Mouse (Mus musculus) retina, postnatal 7 days (tissue): ENCODE measurements around the gene Mtss1l.

Experiments
- DNase-seq: peaks from one replicate; pipeline ENCODE4 v3.0.0-alpha.2; 2012; ENCODE audit warnings: low read depth, low spot score

Mtss1l gene

DNA sequence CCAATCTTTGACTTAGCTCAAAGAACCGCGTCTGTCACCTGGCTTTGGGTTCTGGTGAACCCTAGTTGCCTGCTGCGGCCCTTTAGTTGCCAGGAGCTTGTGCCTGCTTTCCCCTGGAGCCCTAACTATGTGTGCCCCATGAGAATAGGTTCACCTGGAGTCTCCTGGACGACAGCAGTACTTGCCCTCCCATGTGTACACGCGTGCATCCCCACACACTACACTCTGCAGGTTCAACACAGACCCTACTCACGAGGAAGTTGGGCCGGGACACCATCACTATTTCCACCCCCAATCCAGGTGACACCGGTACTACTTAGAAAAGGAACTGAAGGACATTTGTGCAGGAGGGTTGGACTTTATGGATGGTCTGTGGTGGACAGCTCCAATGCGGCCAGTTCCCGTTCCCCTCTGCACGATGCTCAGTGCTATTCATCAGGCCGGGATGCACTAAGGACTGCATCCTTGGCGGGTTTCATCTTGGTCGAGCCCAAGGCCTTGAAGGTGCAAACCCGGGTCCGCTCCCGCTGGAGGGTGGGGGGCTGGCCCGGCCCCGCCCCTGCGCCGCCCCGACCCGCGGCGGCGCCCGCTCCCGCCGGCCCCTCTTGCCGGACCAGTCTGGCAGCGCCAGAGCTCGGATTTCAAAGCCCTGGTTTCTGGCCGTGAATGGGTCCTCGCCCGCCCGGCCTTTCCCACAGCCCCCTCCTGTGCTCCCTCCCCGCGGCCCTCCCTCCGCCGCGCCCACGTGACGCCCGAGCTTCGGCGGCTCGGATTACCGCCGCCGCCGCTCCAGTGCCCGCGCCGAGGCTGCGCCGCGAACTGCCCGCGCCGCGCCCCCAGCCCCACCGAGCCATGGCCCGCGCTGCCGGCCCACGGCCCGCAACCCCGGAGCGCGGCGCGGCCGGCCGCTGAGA lies at the start of gene Mtss1l:
Gene Mtss1l (plus strand): TSS at position 792 of the 914 bp plus-strand sequence.
- peak; percentile 76 for DNase-seq

DNA sequence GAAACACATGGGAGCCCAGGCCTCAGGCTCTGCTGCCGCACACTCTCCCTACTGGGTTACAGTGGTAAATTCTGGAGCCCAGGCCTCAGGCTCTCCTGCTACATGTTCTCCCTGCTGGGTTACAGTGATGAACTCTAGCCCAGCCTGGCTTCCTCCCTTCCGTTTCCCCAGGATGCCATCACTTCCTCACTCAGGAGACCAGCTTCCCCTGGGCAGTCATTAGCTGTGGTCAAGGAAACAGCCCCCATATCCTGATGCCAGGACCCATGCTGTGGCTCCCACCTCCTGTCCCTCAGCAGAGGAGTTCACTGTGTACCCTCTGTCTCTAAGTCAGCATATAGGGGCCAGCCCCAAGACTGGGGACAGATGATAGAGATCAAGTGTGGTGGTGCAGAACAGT lies 49.1 kb upstream of the Mtss1l start:
- DNase-seq: no peak

DNA sequence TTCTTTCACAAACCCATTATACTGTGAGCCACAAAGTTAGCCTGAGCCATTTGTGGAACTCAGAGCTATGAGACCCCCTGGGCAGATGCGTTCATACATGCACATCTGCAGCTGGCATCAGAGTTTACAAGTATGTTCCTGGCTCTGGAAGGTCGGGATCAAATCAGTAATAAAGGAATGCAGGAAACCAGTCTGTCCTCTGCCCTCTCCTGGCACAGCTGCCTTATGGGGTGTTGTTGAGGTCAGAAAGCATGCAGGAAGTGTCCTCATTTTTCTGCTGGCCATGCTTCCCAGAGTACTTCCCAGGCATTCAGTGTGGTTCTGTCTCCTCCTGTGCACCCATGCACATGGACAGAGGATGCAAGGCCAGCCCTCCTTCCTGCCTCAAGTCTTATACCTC lies 48.1 kb upstream of the Mtss1l start:
- no peak for DNase-seq

DNA sequence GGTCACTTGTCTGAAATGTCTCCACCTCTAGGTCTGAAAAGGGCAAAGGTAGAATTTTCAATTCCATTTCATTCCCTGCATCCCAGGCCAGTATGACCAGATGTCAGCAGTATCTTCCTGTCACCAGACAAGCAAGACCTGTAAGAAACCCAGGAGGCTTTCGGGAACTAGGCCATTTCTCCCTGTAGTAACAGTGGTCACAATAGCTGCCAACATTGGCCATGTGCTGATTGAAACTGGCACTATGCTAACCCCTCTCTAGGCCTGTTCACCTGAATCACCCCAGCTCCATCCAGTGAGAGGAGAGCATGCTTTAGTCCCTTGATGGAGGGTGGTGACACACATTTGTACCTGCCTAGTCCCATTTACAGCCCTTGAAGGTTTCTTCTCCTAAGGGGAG lies 46.7 kb upstream of the Mtss1l start:
- no peak for DNase-seq

DNA sequence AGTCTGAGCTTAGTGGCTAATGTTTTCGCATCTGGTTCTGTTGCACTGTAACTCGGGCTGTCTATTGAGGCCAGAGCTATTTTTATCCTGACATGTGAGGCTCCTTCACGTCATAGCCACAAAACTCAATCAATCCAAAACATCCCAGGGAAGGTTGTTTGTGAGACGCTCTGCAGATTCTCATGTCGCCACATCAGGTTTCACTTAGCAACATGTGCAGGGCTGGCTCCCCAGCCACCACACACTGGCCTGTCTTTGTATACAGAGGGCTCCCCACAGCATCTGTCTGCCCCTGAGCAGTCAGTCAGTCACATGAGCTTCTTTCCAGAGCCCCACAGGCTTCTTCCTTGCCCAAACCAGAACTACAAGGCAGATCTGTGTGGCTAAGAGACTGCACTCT lies 44.6 kb upstream of the Mtss1l start:
- no peak for DNase-seq

DNA sequence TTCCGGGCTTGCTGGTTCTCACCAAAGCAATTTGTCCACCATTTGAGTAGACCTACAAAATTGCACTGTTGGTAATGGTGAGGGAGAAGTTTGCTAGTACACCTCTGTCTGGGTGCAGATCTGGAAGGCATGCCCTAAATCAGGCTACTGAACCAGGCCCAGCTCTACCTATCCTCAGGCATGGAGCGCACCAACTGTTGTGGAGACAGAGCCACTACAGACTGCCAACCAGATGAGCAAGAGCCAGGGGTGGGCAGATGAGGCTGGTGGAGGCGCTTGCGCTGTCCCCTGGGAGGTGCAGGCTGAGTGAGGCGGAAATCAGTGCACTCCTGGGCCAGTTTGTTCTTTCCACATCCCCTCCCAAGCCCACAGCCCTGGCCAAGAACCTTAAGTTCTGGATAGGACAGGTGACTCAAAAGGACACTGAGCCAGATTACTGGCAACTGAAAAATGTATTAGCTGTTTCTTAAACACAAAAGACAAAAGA lies 44.1 kb upstream of the Mtss1l start:
- no peak for DNase-seq

DNA sequence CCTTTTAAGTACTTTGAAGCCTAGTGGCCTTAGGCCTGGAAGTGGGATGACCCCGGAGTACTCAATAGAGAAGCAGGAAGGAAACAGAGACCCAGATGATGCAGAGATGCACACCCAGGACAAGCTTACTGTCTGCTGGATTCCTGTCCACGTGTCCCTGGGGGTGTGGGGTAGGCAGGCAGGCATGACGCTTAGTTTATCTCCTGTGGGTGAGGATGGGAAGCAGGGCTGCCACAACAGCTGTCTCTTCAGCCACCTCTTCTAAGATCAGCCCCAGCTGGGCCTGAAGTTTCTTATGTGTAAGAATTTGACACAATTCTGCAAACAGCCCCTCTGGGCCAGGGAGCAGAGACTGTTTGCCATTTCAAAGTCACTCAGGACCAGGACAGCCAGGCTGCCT lies 42.3 kb upstream of the Mtss1l start:
- DNase-seq: no peak

DNA sequence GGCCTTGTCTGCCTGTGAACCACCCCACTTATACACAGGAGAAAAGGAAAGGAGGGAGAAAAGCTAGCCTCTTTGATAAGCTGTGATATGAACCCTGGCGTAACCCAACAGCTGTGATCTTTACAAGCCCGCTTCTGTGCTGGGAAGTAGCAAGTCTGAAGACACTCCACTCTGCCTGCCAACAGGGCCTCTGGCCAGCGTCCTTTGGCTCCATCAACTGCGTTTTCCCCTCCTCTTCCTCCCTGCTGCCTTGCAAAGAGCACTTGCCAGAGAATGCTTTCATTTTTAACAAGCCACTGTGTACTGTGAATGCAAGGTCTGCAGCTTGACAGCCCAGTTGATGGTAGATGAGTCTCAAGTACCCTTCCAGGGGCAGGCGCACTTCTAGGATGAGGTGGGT lies 33.5 kb upstream of the Mtss1l start:
- no peak for DNase-seq

DNA sequence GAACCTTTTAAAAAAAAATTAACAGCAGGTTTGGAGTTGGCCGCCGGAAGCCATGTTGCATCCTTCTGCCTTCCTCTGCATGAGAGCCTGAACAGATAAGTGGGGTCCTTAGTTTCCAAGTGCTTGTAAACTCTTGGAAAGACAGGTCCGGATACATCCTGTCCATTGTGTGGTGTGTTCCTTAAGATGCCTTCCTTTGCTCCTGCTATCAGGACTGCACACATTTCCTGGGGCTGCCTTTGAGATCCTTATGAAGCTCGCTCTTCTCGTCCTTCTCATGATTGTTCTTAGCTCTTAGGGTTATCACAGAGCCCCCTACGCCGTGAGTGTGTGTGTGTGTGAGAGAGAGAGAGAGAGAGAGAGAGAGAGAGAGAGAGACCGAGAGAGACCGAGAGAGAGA lies 31.3 kb upstream of the Mtss1l start:
- DNase-seq: no peak

DNA sequence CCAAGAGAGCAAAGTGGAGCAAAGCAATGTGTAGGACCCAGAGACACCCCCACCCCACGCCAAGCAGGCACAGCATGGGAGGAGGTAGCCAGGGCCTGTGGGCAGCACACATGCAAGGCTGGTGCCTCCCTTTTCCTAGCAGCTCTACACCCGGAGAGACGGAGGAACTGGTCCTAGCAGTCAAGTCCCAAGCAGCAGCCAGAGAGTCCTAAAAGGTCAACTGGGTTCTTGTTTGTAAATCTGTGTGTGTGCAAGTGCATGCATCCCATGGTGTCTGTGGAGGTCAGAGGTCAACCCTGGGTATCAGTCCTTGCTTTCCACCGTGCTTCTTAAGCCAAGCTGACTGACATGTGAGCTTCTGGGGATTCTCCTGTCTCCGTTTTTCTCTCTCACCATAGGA lies 27.1 kb upstream of the Mtss1l start:
- no peak for DNase-seq

DNA sequence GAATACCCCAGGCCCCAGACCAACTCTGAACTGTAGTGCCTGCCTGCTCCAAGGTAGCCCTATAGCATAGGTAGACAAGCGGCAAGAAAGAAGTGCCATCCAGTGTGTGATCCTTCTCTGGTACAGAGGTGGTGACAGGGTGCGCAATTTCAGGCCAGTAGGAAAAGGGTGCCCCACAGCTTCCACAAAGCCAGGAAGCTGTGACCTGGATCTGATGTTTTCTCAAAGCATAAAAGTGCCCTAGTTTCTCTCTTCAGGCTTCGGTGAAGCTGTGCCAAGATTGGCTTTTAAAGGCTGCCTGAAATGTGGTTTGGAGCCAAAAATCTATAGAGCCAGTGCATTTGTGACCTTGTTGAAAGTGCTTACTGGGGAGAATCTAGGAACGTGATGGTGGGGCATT lies 26.4 kb upstream of the Mtss1l start:
- DNase-seq: no peak

DNA sequence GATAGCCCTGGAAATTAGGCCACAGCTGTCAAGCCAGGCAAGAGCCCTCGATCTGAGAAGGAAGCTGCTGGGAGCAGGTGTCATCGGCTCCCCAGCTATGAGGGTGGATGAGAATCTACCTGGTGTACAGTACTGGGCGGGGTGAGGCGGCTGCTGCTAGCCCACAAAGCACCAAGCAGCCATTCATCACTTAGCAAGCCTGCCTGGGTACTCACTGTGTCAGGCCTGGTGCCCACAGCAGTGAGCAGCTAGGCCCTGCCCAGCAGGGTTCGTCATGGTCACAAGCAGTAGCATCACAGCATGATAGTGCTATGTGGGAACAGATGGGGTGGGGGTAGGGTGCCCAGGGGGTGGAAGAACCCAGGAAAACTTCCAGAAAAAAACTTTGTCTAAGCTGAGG lies 25.8 kb upstream of the Mtss1l start:
- DNase-seq: no peak

DNA sequence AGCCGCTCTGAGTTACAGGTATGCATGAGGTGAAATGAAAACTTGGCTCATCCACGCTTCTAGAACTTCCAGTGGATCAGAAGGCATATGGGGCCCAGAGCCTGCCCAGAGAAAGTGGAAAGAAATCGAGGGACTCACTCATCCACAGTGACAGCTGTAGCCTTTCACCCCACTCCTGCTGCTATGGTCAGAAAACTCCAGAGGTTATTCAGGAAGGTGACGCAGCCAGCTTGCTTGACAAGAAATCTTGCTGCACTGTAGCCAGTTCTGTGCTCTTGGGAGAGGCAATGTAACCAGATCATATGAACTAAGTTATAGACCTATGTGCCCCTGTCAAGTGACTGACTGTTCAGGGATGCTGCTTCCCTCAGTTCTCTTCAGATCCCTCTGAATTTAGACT lies 25.2 kb upstream of the Mtss1l start:
- DNase-seq: no peak

DNA sequence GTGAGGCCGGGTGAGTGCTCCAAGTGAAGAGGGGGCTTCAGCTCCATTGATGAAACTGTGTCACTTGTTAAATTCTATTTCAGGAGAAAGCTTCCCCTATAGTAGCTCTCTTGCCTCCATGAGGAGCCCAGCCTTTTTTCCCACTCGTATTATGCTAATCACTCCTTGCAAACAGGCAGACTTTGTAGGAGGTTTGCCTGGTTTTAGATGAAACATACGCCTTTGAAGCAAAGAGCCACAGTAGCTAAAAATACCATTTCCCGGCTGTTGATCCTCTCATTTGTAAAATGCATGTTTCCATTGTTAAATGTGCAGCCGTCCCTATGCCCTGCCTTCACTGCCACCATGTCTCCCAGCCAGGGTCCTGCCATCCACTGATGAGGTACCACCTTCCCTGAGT lies 23.7 kb upstream of the Mtss1l start:
- DNase-seq: no peak

DNA sequence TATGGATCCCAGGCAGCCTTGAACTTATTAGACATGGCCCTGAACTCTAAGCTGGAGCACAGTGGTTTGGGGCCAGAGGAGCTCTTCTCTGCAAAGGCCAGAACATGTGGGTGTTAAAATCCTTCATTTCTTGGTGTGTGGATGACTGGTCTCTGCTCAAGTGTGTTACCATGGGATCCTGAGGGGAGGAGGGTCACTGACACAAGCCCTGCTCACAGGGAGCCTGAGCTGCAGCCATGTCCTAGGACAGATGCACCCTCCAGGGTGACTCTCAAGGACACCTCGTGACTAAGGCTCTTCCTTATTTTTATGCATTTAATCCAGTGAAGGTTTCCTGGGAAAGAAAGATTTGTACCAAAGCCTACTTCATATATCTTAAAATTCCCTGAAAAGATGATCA lies 23.2 kb upstream of the Mtss1l start:
- DNase-seq: no peak

DNA sequence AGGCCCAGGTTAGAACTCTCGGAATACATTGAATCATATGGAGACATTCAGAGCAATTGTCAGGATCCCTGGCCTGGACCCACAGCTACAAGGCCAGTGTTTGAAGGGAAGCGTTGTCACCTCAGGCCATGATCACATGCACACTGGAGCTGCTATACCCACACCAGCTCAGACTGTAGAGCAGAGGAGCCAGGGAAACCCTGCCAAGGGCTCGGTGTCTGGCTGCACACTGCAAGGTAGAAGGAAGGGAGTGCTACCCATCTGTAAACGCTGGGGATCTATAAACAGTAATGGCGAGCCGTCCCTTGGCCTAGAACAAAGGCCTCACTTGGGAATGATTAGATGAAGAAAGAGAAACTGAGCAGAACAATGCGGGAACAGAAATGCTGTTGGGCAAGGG lies 21.8 kb upstream of the Mtss1l start:
- DNase-seq: no peak

DNA sequence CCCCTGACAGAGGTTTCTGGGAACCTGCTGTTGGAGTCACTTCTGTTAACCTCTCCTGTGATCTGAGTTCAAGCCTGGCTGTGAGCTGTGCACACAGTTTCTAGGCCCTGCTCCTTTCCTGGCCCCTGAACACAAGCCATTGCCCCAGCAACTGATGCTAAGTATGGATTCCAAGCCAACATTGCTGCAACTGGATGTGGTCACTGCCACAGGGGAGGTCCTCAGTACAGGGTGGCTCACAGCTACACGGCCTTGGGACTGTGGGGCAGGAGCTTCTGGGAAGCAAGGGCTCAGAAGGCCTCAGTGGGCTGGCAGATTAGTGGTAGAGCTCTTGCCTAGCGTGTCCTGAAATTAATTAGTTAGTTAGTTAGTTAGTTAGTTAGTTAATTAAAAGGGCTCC lies 20.7 kb upstream of the Mtss1l start:
- DNase-seq: no peak

DNA sequence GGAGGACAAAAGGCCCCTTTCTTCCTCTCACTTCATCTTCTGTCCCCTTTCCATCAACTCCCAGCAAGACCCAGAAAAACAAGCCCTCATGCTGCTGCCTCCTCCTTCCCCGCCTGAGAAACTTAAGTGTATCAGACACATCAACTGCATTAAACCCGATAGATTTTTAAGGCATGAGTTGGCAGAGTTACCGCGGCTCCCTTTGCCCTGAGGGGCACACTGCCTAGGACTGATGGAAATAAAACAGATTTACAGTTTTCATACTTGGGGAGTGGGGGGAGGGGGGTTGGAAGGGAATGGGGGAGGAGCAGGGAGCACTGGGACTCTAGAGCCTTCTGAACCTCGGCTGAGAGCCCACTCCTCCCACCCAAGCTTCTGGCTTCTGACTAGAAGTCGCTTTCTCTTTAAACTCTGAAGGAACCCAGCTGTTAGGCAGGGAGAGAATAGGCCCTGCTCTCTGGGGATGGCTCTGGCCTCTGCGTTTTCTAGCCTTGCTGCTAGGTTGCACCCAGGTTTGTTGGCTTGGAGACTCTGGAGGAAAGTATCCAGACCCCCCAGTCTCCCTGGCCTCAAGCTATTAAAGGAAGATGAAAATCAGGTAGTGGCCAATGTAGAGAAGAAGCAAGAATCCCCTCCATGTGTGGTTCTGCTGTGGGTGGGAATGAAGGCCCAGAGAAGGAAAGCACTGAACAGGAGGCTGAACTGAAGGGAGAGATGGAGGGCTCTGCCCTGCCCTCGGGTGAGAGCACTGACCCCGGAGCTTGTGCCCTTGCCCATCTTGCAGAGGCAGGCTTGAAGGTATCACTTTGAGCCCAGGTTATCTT lies 18.4 kb upstream of the Mtss1l start:
- no peak for DNase-seq

DNA sequence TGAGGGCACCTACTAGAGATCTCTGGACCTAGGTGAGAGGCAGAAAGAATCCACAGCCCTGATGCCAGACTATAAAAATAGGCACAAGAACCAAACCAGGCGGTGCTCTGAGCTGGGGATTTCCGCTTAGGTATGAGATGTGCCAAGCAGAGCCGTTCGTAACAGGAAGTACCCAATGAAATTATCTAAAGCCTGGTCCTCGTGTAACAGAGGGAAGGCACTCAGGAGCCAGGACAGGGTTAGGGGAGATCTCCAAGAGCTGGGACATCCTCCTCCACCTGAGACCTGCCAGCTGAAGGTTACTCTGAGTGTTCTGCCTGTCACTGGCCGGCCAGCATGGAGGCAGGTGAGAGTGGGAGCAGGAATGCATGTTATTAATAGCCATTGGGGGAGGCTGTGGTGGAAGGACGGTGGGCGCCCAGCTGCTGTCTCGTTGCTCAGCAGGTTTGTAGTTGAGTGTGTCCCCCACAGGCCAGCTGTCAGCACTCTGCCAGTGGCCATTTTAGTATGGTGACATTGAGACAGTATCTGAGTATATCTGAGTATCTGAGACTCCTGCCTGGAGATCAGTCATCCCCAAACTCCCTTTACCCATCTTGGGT lies 17.7 kb upstream of the Mtss1l start:
- no peak for DNase-seq

DNA sequence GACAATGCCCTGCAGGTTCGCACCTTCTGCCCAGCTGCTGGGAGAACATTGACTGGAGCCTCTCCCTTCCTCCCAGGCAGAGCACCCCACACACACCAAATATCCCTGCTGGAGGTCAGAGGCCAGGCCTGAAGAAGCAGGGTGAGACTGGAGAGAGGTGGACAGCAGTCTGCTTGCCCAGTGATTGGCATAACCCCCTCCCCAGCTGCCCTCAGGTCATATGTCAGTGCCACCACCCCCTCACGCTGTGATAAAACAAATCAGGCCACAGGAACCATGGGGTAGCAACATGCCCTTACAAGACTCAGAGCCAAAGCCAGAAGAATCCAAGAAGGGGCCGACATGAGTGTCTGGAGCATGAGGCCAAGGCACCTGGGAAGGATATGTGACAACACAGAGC lies 17.2 kb upstream of the Mtss1l start:
- DNase-seq: no peak

DNA sequence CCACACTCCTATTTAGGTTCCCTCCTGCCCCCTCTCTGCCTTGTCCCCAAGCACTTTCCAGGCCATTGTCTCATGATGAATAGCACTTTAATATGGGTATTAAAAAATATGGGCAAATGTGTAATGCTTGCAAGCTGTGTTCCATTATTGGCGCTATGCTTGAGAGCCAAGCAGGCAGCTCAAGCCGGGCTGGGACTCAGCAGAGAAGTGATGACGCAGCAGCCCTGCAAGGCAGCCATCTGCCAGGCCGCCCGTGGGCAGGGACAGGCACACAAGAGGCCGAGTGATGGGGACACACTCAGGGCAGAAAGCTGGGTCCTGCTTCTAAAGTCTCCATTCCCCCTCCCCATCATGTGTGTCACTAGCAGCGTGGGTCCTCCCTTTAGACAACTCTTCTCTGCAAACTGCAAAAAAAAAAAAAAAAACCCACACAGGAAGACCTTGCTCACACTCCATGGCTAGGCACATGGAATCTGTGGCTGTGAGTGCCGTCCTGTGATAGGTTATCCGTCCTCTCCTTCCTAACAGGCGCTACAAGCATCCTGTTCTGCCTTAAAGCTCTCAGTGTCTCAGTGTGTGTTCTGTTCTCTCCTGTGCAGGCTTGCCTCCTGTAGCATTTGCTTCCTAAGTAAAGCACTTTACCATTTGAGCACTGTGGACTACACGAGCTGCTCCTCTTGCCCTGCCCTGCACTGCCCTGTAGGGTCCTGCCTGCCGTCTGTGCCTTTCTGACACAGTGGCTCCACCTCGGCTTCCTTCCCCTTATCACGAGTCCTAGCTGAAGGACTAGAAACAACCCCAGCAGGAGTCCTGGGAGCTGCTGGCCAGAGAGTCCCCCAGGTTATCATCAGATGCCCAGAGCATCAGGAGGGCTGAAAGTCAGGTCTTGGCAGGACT lies 15.6 kb upstream of the Mtss1l start:
- DNase-seq: no peak
